Mouse (Mus musculus) midbrain, postnatal 0 days (tissue): ENCODE data around the gene Brip1. TPM values are rescaled to one million over a fixed set of nuclear protein-coding genes. Genes with fewer than 3 reads are reported as not detected.

ENCODE experiments used
- ATAC-seq: fragments of 200-750 bp; cut with Nextera tagmentation; 2 replicates; pipeline ENCODE4 v1.8.0; 2017; ENCODE audit warnings: moderate number of reproducible peaks, mild to moderate bottlenecking, moderate TSS enrichment, moderate library complexity; ENCODE audit not compliant: low FRiP score
- DNase-seq: peaks from one replicate; pipeline ENCODE4 v3.0.0-alpha.2; 2015; ENCODE audit warnings: low spot score
- H3K27ac ChIP-seq: fragments of 300-500 bp; sonication (generic); 2 replicates; pipeline ENCODE4 v1.5.1; 2014; ENCODE audit warnings: low read depth, mild to moderate bottlenecking, low read length, mixed read lengths
- H3K27me3 ChIP-seq: fragments of 300-500 bp; sonication (generic); 2 replicates; pipeline ENCODE4 v1.6.1; 2014; ENCODE audit warnings: low read length, control low read depth, mixed read lengths; ENCODE audit not compliant: insufficient read depth
- H3K36me3 ChIP-seq: fragments of 300-500 bp; sonication (generic); 2 replicates; pipeline ENCODE4 v1.6.1; 2014; ENCODE audit warnings: low read length, control low read depth, mixed read lengths; ENCODE audit not compliant: insufficient read depth
- H3K4me1 ChIP-seq: fragments of 300-500 bp; sonication (generic); 2 replicates; pipeline ENCODE4 v1.6.1; 2014; ENCODE audit warnings: mild to moderate bottlenecking, control low read depth, antibody characterized with exemption, low read length, mixed read lengths; ENCODE audit not compliant: insufficient read depth
- H3K4me2 ChIP-seq: fragments of 300-500 bp; sonication (generic); 2 replicates; pipeline ENCODE4 v1.6.1; 2014; ENCODE audit warnings: low read depth, mild to moderate bottlenecking, low read length, mixed read lengths; ENCODE audit not compliant: poor library complexity, severe bottlenecking
- H3K4me3 ChIP-seq: fragments of 300-500 bp; sonication (generic); 2 replicates; pipeline ENCODE4 v1.5.1; 2014; ENCODE audit warnings: low read depth, mild to moderate bottlenecking, low read length, moderate library complexity
- H3K9ac ChIP-seq: fragments of 300-500 bp; sonication (generic); replicated peaks from 2 replicates; pipeline ENCODE4 v1.6.1; 2014; ENCODE audit warnings: mild to moderate bottlenecking, low read length, moderate library complexity, mixed read lengths; ENCODE audit not compliant: poor library complexity, severe bottlenecking
- H3K9me3 ChIP-seq: fragments of 300-500 bp; sonication (generic); 2 replicates; pipeline ENCODE4 v1.6.1; 2016; ENCODE audit warnings: low read length, control low read depth
- CTCF ChIP-seq: IDR thresholded peaks from 2 replicates; pipeline ENCODE4 v1.5.1; 2016; ENCODE audit warnings: antibody characterized with exemption, mild to moderate bottlenecking
- WGBS: fragments of 180-500 bp; shearing (Covaris S2); extraction: QIAGEN DNeasy Blood & Tissue Kit; methylation state at CpG from one replicate; pipeline ENCODE4 v1.1.7; 2014; 5-methylcytosine and 5-hydroxymethylcytosine counted together
- polyA plus RNA-seq: library from polyadenylated mRNA; unstranded; fragments of >200 nt; fragmentation: Nextera tagmentation; extraction: Ambion mirVana; gene quantifications from 2 replicates; pipeline ENCODE4 v1.2.1, GENCODE M21; 2015
- total RNA-seq: library from RNA; depleted of rRNA; stranded (reverse); fragments of >200 nt; gene quantifications from 2 replicates; pipeline ENCODE4 v1.2.3, GENCODE M21; 2014

Brip1 gene
- total and polyA plus RNA-seq, 2 experiments from 2014 or later, result 0.31 to 0.38 TPM

- no peak for TF ChIP-seq CTCF
- Histone ChIP-seq H3K4me2 (no peak overlapping the region), H3K9me3 (no peaks in the 10 kb centered on the region), H3K27ac (no peak overlapping the region), H3K27me3 (no peaks in the 10 kb centered on the region), H3K4me1 (no peaks in the 10 kb centered on the region), H3K36me3 (no peaks in the 10 kb centered on the region), H3K9ac (no peak overlapping the region), H3K4me3 (no peak overlapping the region)
- DNase-seq, result no peak
- WGBS, result 96% methylated on average over 5 of the region's 5 CpGs
- ATAC-seq, result no peak
Observed at GRCm38 (mm10) chr11:86076403-86076802, 124.6 kb downstream of the Brip1 start.

- H3K9ac ChIP-seq, result no peak overlapping the region
- H3K27ac ChIP-seq, result no peak overlapping the region
Observed at GRCm38 (mm10) chr11:86075371-86075770, 125.6 kb downstream of the Brip1 start.

GRCm38 (mm10) chr11:86068651-86069050 lies 132.3 kb downstream of the Brip1 start:
- Histone ChIP-seq H3K4me1 (no peaks in the 10 kb centered on the region), H3K36me3 (no peaks in the 10 kb centered on the region), H3K4me3 (no peak overlapping the region), H3K4me2 (no peak overlapping the region), H3K27ac (no peak overlapping the region), H3K27me3 (no peaks in the 10 kb centered on the region), H3K9ac (no peak overlapping the region), H3K9me3 (no peaks in the 10 kb centered on the region)
- TF ChIP-seq CTCF, result no peak
- 59% methylated on average over 6 of the region's 6 CpGs for WGBS
- peak; percentile 1 for DNase-seq
- no peak for ATAC-seq

More at GRCm38 (mm10) chr11:86075371-86075770, 125.6 kb downstream of the Brip1 start:
- no peak overlapping the region for H3K4me2 ChIP-seq
- no peak for DNase-seq
- H3K27me3 ChIP-seq, result no peaks in the 10 kb centered on the region
- no peaks in the 10 kb centered on the region for H3K4me1 ChIP-seq
- H3K4me3 ChIP-seq, result no peak overlapping the region
- no peak for TF ChIP-seq CTCF
- H3K36me3 ChIP-seq, result no peaks in the 10 kb centered on the region
- ATAC-seq, result no peak
- no peaks in the 10 kb centered on the region for H3K9me3 ChIP-seq
- 93% methylated on average over 1 of the region's 1 CpGs for WGBS

- Histone ChIP-seq H3K36me3 (no peaks in the 10 kb centered on the region), H3K9ac (no peak overlapping the region), H3K27me3 (no peaks in the 10 kb centered on the region), H3K4me1 (no peaks in the 10 kb centered on the region), H3K4me2 (no peak overlapping the region), H3K4me3 (no peak overlapping the region), H3K9me3 (no peaks in the 10 kb centered on the region), H3K27ac (no peak overlapping the region)
- peak; percentile 73 for TF ChIP-seq CTCF
- DNase-seq, result peak; percentile 57
- 76% methylated on average over 8 of the region's 8 CpGs for WGBS
- no peak for ATAC-seq
Observed at GRCm38 (mm10) chr11:86067154-86067553, 133.8 kb downstream of the Brip1 start.

- no peak for ATAC-seq
Observed at GRCm38 (mm10) chr11:86064881-86065280, 136.1 kb downstream of the Brip1 start.

GRCm38 (mm10) chr11:86061243-86061642 lies 139.8 kb downstream of the Brip1 start:
- ATAC-seq (no peak), DNase-seq (no peak)
- WGBS, result 62% methylated on average over 8 of the region's 8 CpGs
- TF ChIP-seq CTCF, result no peak
- H3K27ac ChIP-seq, result no peak overlapping the region
- H3K9ac ChIP-seq, result no peak overlapping the region
- no peak overlapping the region for H3K4me2 ChIP-seq
- no peaks in the 10 kb centered on the region for H3K4me1 ChIP-seq
- H3K27me3 ChIP-seq, result no peaks in the 10 kb centered on the region
- H3K4me3 ChIP-seq, result no peak overlapping the region
- H3K36me3 ChIP-seq, result no peaks in the 10 kb centered on the region
- no peaks in the 10 kb centered on the region for H3K9me3 ChIP-seq

More at GRCm38 (mm10) chr11:86064881-86065280, 136.1 kb downstream of the Brip1 start:
- no peaks in the 10 kb centered on the region for H3K9me3 ChIP-seq
- no peaks in the 10 kb centered on the region for H3K36me3 ChIP-seq
- no peak for TF ChIP-seq CTCF
- no peak overlapping the region for H3K4me2 ChIP-seq
- H3K4me1 ChIP-seq, result no peaks in the 10 kb centered on the region
- no peak overlapping the region for H3K4me3 ChIP-seq
- DNase-seq, result no peak
- 91% methylated on average over 5 of the region's 5 CpGs for WGBS
- H3K27ac ChIP-seq, result no peak overlapping the region
- H3K27me3 ChIP-seq, result no peaks in the 10 kb centered on the region
- no peak overlapping the region for H3K9ac ChIP-seq
